Mouse (Mus musculus): ENCODE measurements around the gene Car3.
A peak's percentile ranks its signal among the peaks of the same experiment; 100 is the strongest.
"Not testable (repeated sequence)": the region's sequence is repeated elsewhere in the genome, so short reads cannot be mapped to it uniquely, and the experiment has no call there.

Gene Car3

GRCm38 (mm10) chr3:14863022-14863711 lies at the start of gene Car3:
TSS of gene Car3 (plus strand) at chr3:14863512.
- peak; percentile 80 for DNase-seq

GRCm38 (mm10) chr3:14815396-14815795 lies 47.9 kb upstream of the Car3 start:
- DNase-seq = not testable (repeated sequence)

GRCm38 (mm10) chr3:14819844-14820504 lies 43.3 kb upstream of the Car3 start:
- no peak for DNase-seq

- no peak for DNase-seq
Observed at GRCm38 (mm10) chr3:14828896-14829295, 34.4 kb upstream of the Car3 start.

- DNase-seq = no peak
Observed at GRCm38 (mm10) chr3:14831219-14831835, 32.0 kb upstream of the Car3 start.

GRCm38 (mm10) chr3:14832766-14833165 lies 30.5 kb upstream of the Car3 start:
- no peak for DNase-seq

- no peak for DNase-seq
Observed at GRCm38 (mm10) chr3:14838936-14839335, 24.4 kb upstream of the Car3 start.

- no peak for DNase-seq
Observed at GRCm38 (mm10) chr3:14839466-14840118, 23.7 kb upstream of the Car3 start.

- no peak for DNase-seq
Observed at GRCm38 (mm10) chr3:14848587-14849254, 14.6 kb upstream of the Car3 start.

- DNase-seq = no peak
Observed at GRCm38 (mm10) chr3:14853966-14854365, 9.3 kb upstream of the Car3 start.

- no peak for DNase-seq
Observed at GRCm38 (mm10) chr3:14854446-14854845, 8.9 kb upstream of the Car3 start.

- no peak for DNase-seq
Observed at GRCm38 (mm10) chr3:14857874-14858273, 5.4 kb upstream of the Car3 start.

- DNase-seq = no peak
Observed at GRCm38 (mm10) chr3:14860291-14860690, 3.0 kb upstream of the Car3 start.

- DNase-seq = no peak
Observed at GRCm38 (mm10) chr3:14861165-14861564, 2.1 kb upstream of the Car3 start.

GRCm38 (mm10) chr3:14861787-14862186 lies 1.5 kb upstream of the Car3 start:
- DNase-seq = no peak

- DNase-seq = no peak
Observed at GRCm38 (mm10) chr3:14862654-14863021, 674 bp upstream of the Car3 start.

- DNase-seq = no peak
Observed at GRCm38 (mm10) chr3:14863922-14864321, 610 bp downstream of the Car3 start.

GRCm38 (mm10) chr3:14865941-14866340 lies 2.6 kb downstream of the Car3 start:
- DNase-seq = no peak

GRCm38 (mm10) chr3:14869779-14870178 lies 6.5 kb downstream of the Car3 start:
- DNase-seq = peak; percentile 86

GRCm38 (mm10) chr3:14870528-14870927 lies 7.2 kb downstream of the Car3 start:
- no peak for DNase-seq

GRCm38 (mm10) chr3:14871386-14871785 lies 8.1 kb downstream of the Car3 start:
- no peak for DNase-seq

GRCm38 (mm10) chr3:14874402-14875040 lies 11.2 kb downstream of the Car3 start:
- peak; percentile 79 for DNase-seq
